Mouse (Mus musculus) liver, embryonic 11.5 days (tissue): ENCODE data around the gene Ganab. TPM values are rescaled to one million over a fixed set of nuclear protein-coding genes. Genes with fewer than 3 reads are reported as not detected.

Experiments
- ATAC-seq: fragments of 200-750 bp; cut with Nextera tagmentation; replicated peaks from 2 replicates; pipeline ENCODE4 v1.8.0; 2017; ENCODE audit warnings: moderate number of reproducible peaks, mild to moderate bottlenecking, moderate TSS enrichment, moderate library complexity; ENCODE audit not compliant: low FRiP score
- DNase-seq: peaks from one replicate; pipeline ENCODE4 v3.0.0-alpha.2; 2017; ENCODE audit warnings: low spot score
- H3K27ac ChIP-seq: fragments of 300-500 bp; sonication (generic); 2 replicates; pipeline ENCODE4 v1.5.1; 2014; ENCODE audit warnings: mild to moderate bottlenecking, low read depth, low read length, control low read depth
- H3K27me3 ChIP-seq: fragments of 300-500 bp; sonication (generic); replicated peaks from 2 replicates; pipeline ENCODE4 v1.6.1; 2014; ENCODE audit warnings: low read length, mixed read lengths; ENCODE audit not compliant: control insufficient read depth, insufficient read depth
- H3K36me3 ChIP-seq: fragments of 300-500 bp; sonication (generic); 2 replicates; pipeline ENCODE4 v1.6.1; 2014; ENCODE audit warnings: mild to moderate bottlenecking, low read length, moderate library complexity, mixed read lengths; ENCODE audit not compliant: control insufficient read depth, insufficient read depth
- H3K4me1 ChIP-seq: fragments of 300-500 bp; sonication (generic); replicated peaks from 2 replicates; pipeline ENCODE4 v1.6.1; 2014; ENCODE audit warnings: low read length, mixed read lengths; ENCODE audit not compliant: control insufficient read depth, insufficient read depth
- H3K4me2 ChIP-seq: fragments of 300-500 bp; sonication (generic); 2 replicates; pipeline ENCODE4 v1.6.1; 2014; ENCODE audit warnings: mild to moderate bottlenecking, control low read depth, moderate library complexity
- H3K4me3 ChIP-seq: fragments of 300-500 bp; sonication (generic); 2 replicates; pipeline ENCODE4 v1.5.1; 2014; ENCODE audit warnings: low read depth, low read length, control low read depth
- H3K9ac ChIP-seq: fragments of 300-500 bp; sonication (generic); 2 replicates; pipeline ENCODE4 v1.6.1; 2014; ENCODE audit warnings: low read depth, low read length, control low read depth
- H3K9me3 ChIP-seq: fragments of 300-500 bp; sonication (generic); 2 replicates; pipeline ENCODE4 v1.6.1; 2016; ENCODE audit warnings: low read length, inconsistent platforms, mixed read lengths; ENCODE audit not compliant: control insufficient read depth
- WGBS: fragments of 180-500 bp; shearing (Covaris S2); extraction: QIAGEN DNeasy Blood & Tissue Kit; methylation state at CpG from one replicate; pipeline ENCODE4 v1.1.7; 2014; 5-methylcytosine and 5-hydroxymethylcytosine counted together
- polyA plus RNA-seq: library from polyadenylated mRNA; unstranded; fragments of >200 nt; fragmentation: Nextera tagmentation; extraction: Ambion mirVana; gene quantifications from 2 replicates; pipeline ENCODE4 v1.2.1, GENCODE M21; 2014

The Ganab gene
- polyA plus RNA-seq, 1 experiment from 2014 or later: 91.8 TPM

- no peaks in the 10 kb centered on the region for H3K27me3 ChIP-seq
Measured at GRCm38 (mm10) chr19:8920073-8920736, 22.3 kb downstream of the Ganab start, which contains the start of gene B3gat3. Gene B3gat3 (plus strand): TSS chr19:8920374.

GRCm38 (mm10) chr19:8920836-8921291 lies 23.0 kb downstream of the Ganab start:
- Histone ChIP-seq H3K27ac (peak overlapping the region; percentile 90), H3K4me1 (peaks cover 15% of the 10 kb centered on the region), H3K9me3 (no peaks in the 10 kb centered on the region), H3K4me2 (peak overlapping the region; percentile 81), H3K36me3 (peaks cover 18% of the 10 kb centered on the region), H3K9ac (peak overlapping the region; percentile 86), H3K27me3 (no peaks in the 10 kb centered on the region), H3K4me3 (peak overlapping the region; percentile 84)
- no peak for DNase-seq
- no peak for ATAC-seq
- whole genome bisulfite sequencing: 1% methylated on average over 6 of the region's 6 CpGs

More at GRCm38 (mm10) chr19:8920073-8920736, 22.3 kb downstream of the Ganab start, which contains the start of gene B3gat3:
- H3K4me1 ChIP-seq: peaks cover 15% of the 10 kb centered on the region
- peak within 1 kb of the TSS; percentile 90 for H3K27ac ChIP-seq
- ATAC-seq (peak; percentile 95), DNase-seq (peak; percentile 95)
- peak within 1 kb of the TSS; percentile 84 for H3K4me3 ChIP-seq
- no peaks in the 10 kb centered on the region for H3K9me3 ChIP-seq
- H3K36me3 ChIP-seq: peaks cover 18% of the 10 kb centered on the region
- H3K4me2 ChIP-seq: peak within 1 kb of the TSS; percentile 81
- peak within 1 kb of the TSS; percentile 86 for H3K9ac ChIP-seq
- 2% methylated on average over 49 of the region's 50 CpGs for WGBS

GRCm38 (mm10) chr19:8921741-8922140 lies 23.9 kb downstream of the Ganab start:
- Histone ChIP-seq H3K27ac (peak overlapping the region; percentile 90; the same call in 1 of the 2 replicates), H3K9ac (0 out of 2 replicates have a peak overlapping the region, but pooled peaks have one; percentile 34), H3K4me3 (peak overlapping the region; percentile 84), H3K4me1 (peaks cover 18% of the 10 kb centered on the region), H3K27me3 (no peaks in the 10 kb centered on the region), H3K36me3 (peaks cover 12% of the 10 kb centered on the region; the same call in 1 of the 2 replicates), H3K4me2 (peak overlapping the region; percentile 81), H3K9me3 (no peaks in the 10 kb centered on the region)
- no peak for ATAC-seq
- 74% methylated on average over 9 of the region's 9 CpGs for WGBS
- DNase-seq: no peak

- Histone ChIP-seq H3K27ac (0 out of 2 replicates have a peak overlapping the region, but pooled peaks have one; percentile 8), H3K4me2 (peak overlapping the region; percentile 19; the same call in 1 of the 2 replicates), H3K36me3 (peaks cover 12% of the 10 kb centered on the region; the same call in 1 of the 2 replicates), H3K27me3 (no peaks in the 10 kb centered on the region), H3K9ac (peak overlapping the region; percentile 26), H3K9me3 (no peaks in the 10 kb centered on the region), H3K4me3 (no peak overlapping the region), H3K4me1 (peaks cover 39% of the 10 kb centered on the region)
- no peak for DNase-seq
- ATAC-seq: no peak
- WGBS: 65% methylated on average over 2 of the region's 2 CpGs
Measured at GRCm38 (mm10) chr19:8926766-8927165, 28.9 kb downstream of the Ganab start.

- H3K4me2 ChIP-seq: peak overlapping the region; percentile 90
- H3K27me3 ChIP-seq: no peaks in the 10 kb centered on the region
- no peaks in the 10 kb centered on the region for H3K9me3 ChIP-seq
- ATAC-seq (peak; percentile 65), DNase-seq (no peak)
- no peak overlapping the region for H3K4me3 ChIP-seq
- H3K36me3 ChIP-seq: peaks cover 12% of the 10 kb centered on the region; the same call in 1 of the 2 replicates
- peak overlapping the region; percentile 92 for H3K27ac ChIP-seq
- 54% methylated on average over 12 of the region's 12 CpGs for WGBS
- H3K4me1 ChIP-seq: peaks cover 37% of the 10 kb centered on the region
- no peak overlapping the region for H3K9ac ChIP-seq
Measured at GRCm38 (mm10) chr19:8927891-8928525, 30.1 kb downstream of the Ganab start.

GRCm38 (mm10) chr19:8928689-8929223 lies 30.9 kb downstream of the Ganab start:
- peak overlapping the region; percentile 90 for H3K4me2 ChIP-seq
- peak overlapping the region; percentile 88; the same call in 1 of the 2 replicates for H3K9ac ChIP-seq
- H3K4me1 ChIP-seq: peaks cover 36% of the 10 kb centered on the region
- DNase-seq: no peak
- WGBS: 28% methylated on average over 16 of the region's 16 CpGs
- H3K27ac ChIP-seq: peak overlapping the region; percentile 92
- ATAC-seq: no peak; the same call in 1 of the 2 replicates
- peak overlapping the region; percentile 87 for H3K4me3 ChIP-seq
- peaks cover 17% of the 10 kb centered on the region; the same call in 1 of the 2 replicates for H3K36me3 ChIP-seq
- H3K9me3 ChIP-seq: no peaks in the 10 kb centered on the region
- H3K27me3 ChIP-seq: no peaks in the 10 kb centered on the region

- peak; percentile 86 for DNase-seq
- H3K27ac ChIP-seq: peak within 1 kb of the TSS; percentile 92
- H3K4me1 ChIP-seq: peaks cover 34% of the 10 kb centered on the region
- H3K9ac ChIP-seq: peak within 1 kb of the TSS; percentile 88
- under 1% methylated on average over 68 of the region's 74 CpGs for WGBS
- ATAC-seq: peak; percentile 75
- no peaks in the 10 kb centered on the region for H3K9me3 ChIP-seq
- H3K4me2 ChIP-seq: peak within 1 kb of the TSS; percentile 90
- H3K27me3 ChIP-seq: no peaks in the 10 kb centered on the region
- peaks cover 21% of the 10 kb centered on the region; the same call in 1 of the 2 replicates for H3K36me3 ChIP-seq
- H3K4me3 ChIP-seq: peak within 1 kb of the TSS; percentile 87
Measured at GRCm38 (mm10) chr19:8929224-8930088, 31.6 kb downstream of the Ganab start, which contains the start of the genes Rom1 and Eml3. Gene Rom1 (minus strand): TSS chr19:8929356. Gene Eml3 (plus strand): TSS chr19:8929552.
